Comparison of ENCODE assay signal across 16 mouse cellular contexts in the genomic region with DNA sequence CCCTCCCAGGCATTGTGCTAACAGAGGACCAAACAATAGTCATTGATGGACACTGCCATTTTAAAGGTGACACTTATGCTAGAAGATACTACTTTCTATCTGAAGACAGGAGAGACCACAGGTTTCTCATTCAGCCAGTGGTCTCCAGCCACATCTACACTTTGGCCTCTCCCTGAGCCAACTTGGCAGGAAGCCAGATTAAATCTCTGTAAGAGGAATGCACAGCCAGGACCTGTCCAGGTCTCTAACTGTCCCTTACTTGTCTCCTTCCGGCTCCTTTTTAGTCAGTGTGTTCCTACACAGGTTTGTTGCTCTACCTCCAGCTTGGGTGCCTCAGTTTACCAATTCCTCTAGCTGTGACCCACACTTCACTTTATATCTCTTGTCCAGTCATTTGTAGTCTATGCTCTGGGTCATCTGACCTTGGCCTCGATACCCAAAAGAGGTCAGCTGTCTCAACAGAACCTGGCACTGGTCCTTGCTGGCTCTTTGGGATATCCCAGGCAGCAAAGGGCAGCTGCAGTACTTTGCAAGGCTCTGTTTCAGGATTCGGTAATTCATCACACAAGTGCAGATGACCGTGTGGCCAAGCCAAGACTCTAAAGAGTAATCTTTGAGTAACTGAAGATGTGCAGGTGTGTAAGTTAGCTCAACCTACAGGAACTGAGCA.
DNase-seq lines count a peak whose midpoint lies in the region.
"Had no signal": no experiment of that assay in that cellular context is flagged by ENCODE, and none has a peak within 500 bp of the region (broad histone marks: within the 10 kb centered on the region; RNA-seq: fewer than 3 reads in every experiment).

No protein-coding gene starts in this region.

- WGBS in heart, embryonic 10.5 days, result 84% methylated on average over 4 of the region's 4 CpGs

- no peak overlapping the region for H3K4me3 ChIP-seq in heart, embryonic 10.5 days
- H3K4me3 ChIP-seq: embryonic facial prominence, embryonic 10.5 days; forebrain, embryonic 13.5 days; heart, embryonic 13.5 days; hindbrain, embryonic 15.5 days had no signal

- H3K27me3 ChIP-seq in heart, embryonic 10.5 days (ENCODE audit: insufficient read depth, poor library complexity, severe bottlenecking), result no peaks in the 10 kb centered on the region
- H3K27me3 ChIP-seq: forebrain, embryonic 13.5 days; heart, embryonic 13.5 days; hindbrain, embryonic 15.5 days had no signal

- no peak overlapping the region for H3K27ac ChIP-seq in heart, embryonic 10.5 days
- H3K27ac ChIP-seq: embryonic facial prominence, embryonic 10.5 days; forebrain, embryonic 13.5 days; heart, embryonic 13.5 days; hindbrain, embryonic 15.5 days had no signal

- DNase-seq in heart, adult 11 months, result peak; percentile 83
- DNase-seq in heart, embryonic 10.5 days (ENCODE audit: low spot score), result no peak
- DNase-seq in kidney, postnatal 25 days, result peak; percentile 38 to 45
- DNase-seq in kidney, adult 11 months, result no peak
- peak; percentile 7 for DNase-seq in lung, postnatal 36 days
- DNase-seq in lung, postnatal 4 days, result no peak
- DNase-seq in adrenal gland, postnatal 36 days, result peak; percentile 40 to 60
- DNase-seq in spleen, adult 12 weeks (ENCODE audit: low spot score), result no peak
- DNase-seq: cerebellum, adult 2 months; forebrain, postnatal 0 days; gastrocnemius, postnatal 14 days; heart, postnatal 36 days had no signal

- no peaks in the 10 kb centered on the region for H3K9me3 ChIP-seq in heart, embryonic 10.5 days
- H3K9me3 ChIP-seq: embryonic facial prominence, embryonic 10.5 days; forebrain, embryonic 13.5 days; heart, embryonic 13.5 days; hindbrain, embryonic 15.5 days had no signal

- peaks cover 10% of the 10 kb centered on the region for H3K4me1 ChIP-seq in heart, embryonic 10.5 days
- H3K4me1 ChIP-seq: forebrain, embryonic 13.5 days; hindbrain, embryonic 15.5 days had no signal

- no peaks in the 10 kb centered on the region for H3K36me3 ChIP-seq in heart, embryonic 10.5 days
- H3K36me3 ChIP-seq: embryonic facial prominence, embryonic 10.5 days; heart, embryonic 13.5 days; hindbrain, embryonic 15.5 days had no signal

Comparison
In these comparisons a context has a peak if more than half of its experiments do, and no peak if none do; other contexts are left out.
1. DNase-seq: peak in heart, adult 11 months (single experiment), kidney, postnatal 25 days (2 of 2), lung, postnatal 36 days (single experiment) and adrenal gland, postnatal 36 days (2 of 2); none in heart, embryonic 10.5 days (single experiment), kidney, adult 11 months (single experiment), lung, postnatal 4 days (0 of 2) and spleen, adult 12 weeks (single experiment).